Mouse (Mus musculus) lung, adult 2 months (tissue): ENCODE measurements around the gene Wbp1. TPM values are rescaled to one million over a fixed set of nuclear protein-coding genes. Genes with fewer than 3 reads are reported as not detected.

Experiments used
- DNase-seq: peaks from one replicate; pipeline ENCODE4 v3.0.0; 2022
- H3K4me1 ChIP-seq: fragments of 200-500 bp; 2 replicates; pipeline ENCODE4 v1.6.1; 2011; ENCODE audit warnings: low read length; ENCODE audit not compliant: control insufficient read depth, insufficient read depth
- H3K4me3 ChIP-seq: fragments of 200-500 bp; replicated peaks from 2 replicates; pipeline ENCODE3; 2011; ENCODE audit warnings: low read depth, mild to moderate bottlenecking, control low read depth, low read length; ENCODE audit errors: extremely low read depth
- CTCF ChIP-seq: fragments of 200-500 bp; IDR thresholded peaks from 2 replicates; pipeline ENCODE4 v1.5.1; 2011; ENCODE audit warnings: mild to moderate bottlenecking, low read length, control low read depth; ENCODE audit not compliant: insufficient read depth
- POLR2A ChIP-seq: fragments of 200-500 bp; IDR thresholded peaks from 2 replicates; pipeline ENCODE4 v1.6.1; 2011; ENCODE audit warnings: low read depth, mild to moderate bottlenecking, control low read depth, low read length, borderline replicate concordance; ENCODE audit errors: extremely low read depth
- WGBS: fragments of 180-500 bp; shearing (Covaris S2); methylation state at CpG from one replicate; pipeline ENCODE4 v1.1.7; 2018; 5-methylcytosine and 5-hydroxymethylcytosine counted together
- polyA plus RNA-seq: library from polyadenylated mRNA; depleted of rRNA; stranded (reverse); fragments of >200 nt; gene quantifications from 2 replicates; pipeline ENCODE4 v1.2.3, GENCODE M21; 2012

Wbp1 gene
- polyA plus RNA-seq, 1 experiment: 211 TPM

DNA sequence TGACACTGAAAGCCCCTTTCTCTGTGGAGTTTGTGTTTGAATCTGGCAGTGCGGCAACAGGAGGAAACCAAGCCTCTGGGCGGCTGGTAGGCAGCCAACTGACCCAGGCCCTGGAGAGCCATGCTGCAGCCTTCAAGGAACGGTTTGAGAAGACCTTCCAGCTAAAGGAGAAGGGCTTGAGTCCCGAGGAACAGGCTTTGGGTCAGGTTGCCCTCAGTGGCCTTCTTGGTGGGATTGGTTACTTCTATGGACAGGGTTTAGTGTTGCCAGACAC is 4.3 kb downstream of the Wbp1 start:
- WGBS: 74% methylated on average over 4 of the region's 4 CpGs
- TF ChIP-seq CTCF (no peak), POLR2A (no peak)
- no peak for DNase-seq
- peaks cover 8% of the 10 kb centered on the region for H3K4me1 ChIP-seq
- H3K4me3 ChIP-seq: no peak overlapping the region

DNA sequence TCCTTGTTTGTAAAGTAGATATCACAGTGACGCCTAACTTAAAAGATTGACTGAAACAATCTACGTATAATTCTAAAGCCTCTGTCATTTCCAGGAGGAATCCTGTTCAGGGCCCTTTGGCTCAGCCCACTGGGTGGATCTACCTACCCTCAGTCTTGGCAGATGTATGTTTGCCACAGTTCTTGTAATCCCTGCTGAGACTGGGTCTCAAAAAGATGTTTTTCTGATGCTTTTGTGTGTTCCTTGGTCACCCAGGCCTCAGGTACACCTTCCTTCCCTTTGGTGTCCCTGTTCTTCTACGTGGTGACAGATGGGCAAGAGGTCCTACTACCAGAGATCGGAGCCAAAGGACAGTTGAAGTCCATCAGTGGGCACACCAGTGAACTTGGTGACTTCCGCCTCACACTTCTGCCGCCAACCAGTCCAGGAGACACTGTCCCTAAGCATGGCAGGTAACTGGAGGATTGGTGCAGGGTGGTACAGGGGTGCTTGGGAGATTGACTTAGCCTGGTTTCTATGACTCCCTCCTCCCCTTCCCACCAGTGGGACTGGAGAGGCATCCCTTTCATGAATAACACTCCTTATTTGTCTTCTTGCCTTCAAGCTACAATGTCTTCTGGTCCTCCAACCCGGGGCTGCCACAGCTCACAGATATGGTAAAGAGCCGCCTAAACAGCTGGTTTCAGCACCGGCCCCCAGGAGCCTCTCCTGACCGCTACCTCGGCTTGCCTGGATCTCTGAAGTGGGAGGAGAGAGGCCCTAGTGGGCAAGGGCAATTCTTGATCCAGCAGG is 4.8 kb downstream of the Wbp1 start:
- no peak overlapping the region for H3K4me3 ChIP-seq
- DNase-seq: no peak
- TF ChIP-seq CTCF (no peak), POLR2A (0 out of 2 replicates have a peak, but pooled peaks have one; percentile 10)
- H3K4me1 ChIP-seq: peaks cover 7% of the 10 kb centered on the region
- 66% methylated on average over 11 of the region's 11 CpGs for WGBS

DNA sequence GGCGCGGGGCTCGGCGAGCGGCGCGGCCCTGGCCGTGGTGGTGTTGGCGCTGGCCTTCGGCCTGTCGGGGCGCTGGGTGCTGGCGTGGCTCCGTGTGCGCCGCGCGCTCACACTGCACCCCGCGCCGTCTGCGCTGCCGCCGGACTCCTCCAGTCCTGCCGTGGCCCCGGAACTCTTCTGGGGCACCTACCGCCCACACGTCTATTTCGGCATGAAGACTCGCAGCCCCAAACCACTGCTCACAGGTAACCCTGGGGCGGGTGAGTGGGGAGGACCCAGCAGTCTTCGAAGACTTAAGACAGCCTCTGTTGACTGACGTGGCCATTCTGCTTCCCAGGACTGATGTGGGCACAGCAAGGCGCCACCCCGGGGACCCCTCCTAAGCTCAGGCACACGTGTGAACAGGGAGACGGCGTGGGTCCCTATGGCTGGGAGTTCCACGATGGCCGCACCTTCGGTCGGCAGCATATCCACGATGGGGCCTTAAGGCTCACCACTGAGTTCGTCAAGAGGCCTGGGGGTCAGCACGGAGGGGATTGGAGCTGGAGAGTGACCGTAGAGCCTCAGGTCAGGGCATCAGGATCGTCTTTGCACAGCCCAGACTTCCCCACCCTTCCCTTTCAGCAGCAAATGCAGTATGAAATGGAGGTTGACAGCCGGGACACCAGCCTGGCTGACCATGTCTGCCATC is 5.5 kb downstream of the Wbp1 start:
- Histone ChIP-seq H3K4me1 (peaks cover 7% of the 10 kb centered on the region), H3K4me3 (peak overlapping the region; percentile 99)
- TF ChIP-seq POLR2A (no peak), CTCF (no peak)
- DNase-seq: no peak
- under 1% methylated on average over 38 of the region's 48 CpGs for WGBS

DNA sequence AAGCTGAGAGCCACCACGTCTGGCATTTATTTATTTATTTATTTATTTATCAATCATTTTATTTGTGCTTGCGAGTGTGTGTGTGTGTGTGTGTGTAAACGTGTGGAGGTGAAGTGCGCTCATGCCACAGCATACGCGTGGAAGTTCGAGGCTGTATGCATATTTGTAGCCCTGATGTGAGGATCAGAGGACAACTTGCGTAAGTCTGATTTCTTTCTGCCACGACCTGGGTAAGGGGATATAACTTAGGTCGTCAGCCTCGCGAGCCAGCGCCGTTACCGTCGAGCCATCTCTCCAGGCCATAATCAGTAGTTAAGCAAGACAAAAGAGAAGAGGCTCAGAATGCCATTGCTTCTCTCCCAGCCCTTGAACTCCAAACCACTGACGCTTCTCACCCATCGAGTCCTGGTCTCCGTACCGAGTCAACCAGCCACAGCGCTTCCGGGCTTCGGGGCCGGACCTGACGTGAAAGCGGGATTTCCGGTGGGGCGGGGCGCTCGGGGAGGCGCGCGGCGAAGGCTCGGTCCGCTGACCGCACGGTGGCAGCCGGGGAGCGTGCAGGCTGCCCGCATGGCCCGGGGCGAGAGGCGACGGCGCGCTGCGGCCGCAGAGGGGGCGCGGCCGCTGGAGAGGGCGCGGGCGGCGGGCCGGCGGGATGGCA is 6.2 kb downstream of the Wbp1 start, which contains the start of gene Mogs:
TSS of gene Mogs (plus strand) at position 486 of the 661 bp plus-strand sequence.
- TF ChIP-seq POLR2A (peak; percentile 96), CTCF (no peak)
- H3K4me3 ChIP-seq: peak within 1 kb of the TSS; percentile 99
- DNase-seq: peak; percentile 94
- 2% methylated on average over 52 of the region's 58 CpGs for WGBS
- H3K4me1 ChIP-seq: peaks cover 3% of the 10 kb centered on the region; the same call in 1 of the 2 replicates

DNA sequence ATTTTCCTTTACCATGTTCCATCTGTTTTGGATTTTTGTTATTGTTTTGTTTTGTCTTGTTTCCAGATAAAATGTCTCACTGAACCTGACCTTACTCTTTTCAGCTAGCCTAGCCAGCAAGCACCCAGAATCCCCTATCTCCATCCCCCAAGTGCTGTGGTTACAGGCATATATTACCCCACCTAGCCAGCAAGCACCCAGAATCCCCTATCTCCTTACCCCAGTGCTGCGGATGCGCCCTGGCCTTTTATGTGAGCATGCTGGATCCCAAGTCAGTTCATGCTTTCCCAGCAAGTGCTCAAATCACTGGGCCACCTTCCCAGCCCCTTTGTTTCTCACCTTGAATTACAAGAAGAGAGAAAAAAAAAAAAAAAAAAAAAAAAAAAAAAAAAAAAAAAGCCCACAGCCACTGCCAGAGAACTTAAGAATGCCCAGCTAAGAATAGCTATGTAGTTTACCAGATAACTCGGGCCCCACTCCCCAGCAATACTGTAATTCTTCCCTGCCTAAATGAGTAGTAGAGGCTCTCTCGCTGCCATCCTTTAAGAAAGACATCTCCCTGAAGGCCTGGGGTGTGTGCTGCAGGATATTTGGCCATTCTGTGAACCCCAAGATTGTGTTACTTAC is 9.7 kb downstream of the Wbp1 start:
- 88% methylated on average over 4 of the region's 4 CpGs for WGBS
- Histone ChIP-seq H3K4me3 (no peak overlapping the region), H3K4me1 (peaks cover 3% of the 10 kb centered on the region; the same call in 1 of the 2 replicates)
- no peak for DNase-seq
- TF ChIP-seq POLR2A (no peak), CTCF (no peak)

- under 1% methylated on average over 76 of the region's 76 CpGs for WGBS
- TF ChIP-seq CTCF: no peak
- peak; percentile 88; the same call in 1 of the 2 replicates for TF ChIP-seq POLR2A
- Histone ChIP-seq H3K4me3 (peak within 1 kb of the TSS; percentile 76), H3K4me1 (no peaks in the 10 kb centered on the region)
- DNase-seq: peak; percentile 85
Measured at GRCm38 (mm10) chr6:83108762-83109668, 12.3 kb downstream of the Wbp1 start, which contains the start of gene Mrpl53. Mrpl53 (plus strand) TSS chr6:83109040.

DNA sequence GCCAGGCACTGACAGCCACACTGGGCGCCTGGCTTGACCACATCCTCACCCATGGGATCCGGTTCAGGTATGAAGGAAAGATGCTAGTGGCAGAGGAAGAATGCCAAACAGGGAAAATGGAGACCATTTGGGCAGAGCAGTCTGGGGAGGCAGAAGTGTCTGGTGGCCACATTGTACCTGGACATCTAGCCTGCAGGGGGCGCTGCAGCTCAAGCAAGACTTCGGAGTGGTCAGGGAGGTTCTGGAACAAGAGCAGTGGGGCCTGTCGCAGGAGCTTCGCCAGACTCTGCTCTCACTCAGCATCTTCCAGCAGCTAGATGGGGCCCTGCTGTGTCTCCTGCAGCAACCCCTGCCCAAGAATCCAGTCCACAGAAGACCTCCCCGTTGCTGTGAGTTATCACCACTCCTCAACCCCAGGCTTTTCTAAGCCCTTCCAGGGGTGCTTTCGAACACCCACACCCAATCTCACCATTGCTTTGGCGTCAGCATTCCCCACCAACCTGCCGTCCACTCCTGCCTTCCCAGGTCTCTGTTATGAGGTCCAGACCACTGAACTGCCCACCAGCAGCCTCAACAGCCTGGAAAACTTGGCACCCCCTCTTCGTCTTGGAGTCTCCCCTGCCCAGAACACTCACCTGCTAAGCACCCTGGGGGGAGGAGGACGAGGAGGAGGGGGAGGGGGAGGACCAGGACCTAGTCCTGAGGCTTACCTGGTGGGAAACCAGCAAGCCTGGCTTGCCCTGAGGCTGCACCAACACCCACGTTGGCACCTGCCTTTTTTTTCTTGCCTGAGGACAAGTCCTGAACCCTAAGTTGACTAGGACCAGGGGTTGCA is 13.6 kb downstream of the Wbp1 start:
- peak; percentile 73 for DNase-seq
- WGBS: 37% methylated on average over 13 of the region's 13 CpGs

GRCm38 (mm10) chr6:83104158-83104557 is 17.2 kb downstream of the Wbp1 start:
- H3K4me1 ChIP-seq: peaks cover 6% of the 10 kb centered on the region
- no peak overlapping the region for H3K4me3 ChIP-seq
- DNase-seq: no peak
- 83% methylated on average over 4 of the region's 4 CpGs for WGBS
- no peak for TF ChIP-seq CTCF

More for the DNA sequence above, 13.6 kb downstream of the Wbp1 start:
- TF ChIP-seq POLR2A: no peak
- TF ChIP-seq CTCF: peak; percentile 78
- Histone ChIP-seq H3K4me3 (no peak overlapping the region), H3K4me1 (peaks cover under 1% of the 10 kb centered on the region; the same call in 1 of the 2 replicates)
